ENCODE assay signal across 28 mouse cellular contexts in the genomic region with DNA sequence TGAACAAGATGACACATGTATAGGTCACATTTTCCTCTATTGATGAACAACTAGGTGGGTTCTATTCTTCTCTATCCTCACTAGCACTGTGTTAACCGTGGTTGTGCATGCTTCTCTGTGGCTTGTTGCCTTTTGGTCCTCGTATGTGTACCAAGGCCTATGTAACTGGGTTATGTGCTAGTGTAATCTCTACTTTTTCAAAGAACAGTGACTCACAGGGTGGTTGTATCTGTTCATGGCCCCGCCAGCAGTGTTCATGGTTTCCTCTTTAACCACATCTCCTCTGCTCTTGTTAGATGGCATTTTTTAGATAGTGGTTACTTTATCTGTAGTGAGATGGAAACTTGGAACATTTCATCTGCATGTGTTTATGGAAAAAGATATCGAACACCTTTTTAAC.
"Had no signal": no experiment of that assay in that cellular context is flagged by ENCODE, and none has a peak within 500 bp of the region (broad histone marks: within the 10 kb centered on the region; RNA-seq: fewer than 3 reads in every experiment).

No protein-coding gene starts in this region.

- ATAC-seq: hindbrain, embryonic 16.5 days; inflammation-experienced regulatory T-cells, adult 6 months; intestine, embryonic 16.5 days; liver, embryonic 12.5 days had no signal

- H3K9ac ChIP-seq: heart, embryonic 13.5 days; heart, embryonic 15.5 days; hindbrain, embryonic 12.5 days; hindbrain, embryonic 14.5 days; limb, embryonic 13.5 days; limb, embryonic 15.5 days; liver, embryonic 12.5 days; liver, embryonic 14.5 days had no signal

- H3K4me2 ChIP-seq: heart, embryonic 11.5 days; heart, embryonic 13.5 days; heart, embryonic 15.5 days; hindbrain, embryonic 12.5 days; hindbrain, embryonic 14.5 days; limb, embryonic 13.5 days; limb, embryonic 15.5 days; liver, embryonic 12.5 days had no signal

- DNase-seq: gastrocnemius, adult 2 months; gastrocnemius, postnatal 10 days; gastrocnemius, postnatal 25 days; heart, adult 2 months; heart, postnatal 14 days; heart, postnatal 36 days; kidney, adult 18-20 months; kidney, adult 8-10 months; kidney, postnatal 10 days; kidney, postnatal 25 days; kidney, postnatal 4 days; layer of hippocampus, adult 9-11 months; layer of hippocampus, postnatal 36 days; left cerebral cortex, postnatal 4 days had no signal

- H3K27ac ChIP-seq: gastrocnemius, adult 2 months; heart, adult 2 months; heart, embryonic 13.5 days; heart, embryonic 15.5 days; hindbrain, embryonic 10.5 days; hindbrain, embryonic 12.5 days; hindbrain, embryonic 14.5 days; layer of hippocampus, adult 2 months; limb, embryonic 13.5 days; limb, embryonic 15.5 days; liver, embryonic 12.5 days; liver, embryonic 14.5 days had no signal

- H3K9me3 ChIP-seq: heart, embryonic 13.5 days; heart, embryonic 15.5 days; hindbrain, embryonic 12.5 days; limb, embryonic 15.5 days; liver, embryonic 12.5 days had no signal

- H3K4me3 ChIP-seq: gastrocnemius, adult 2 months; heart, adult 2 months; heart, embryonic 13.5 days; heart, embryonic 15.5 days; hindbrain, embryonic 10.5 days; hindbrain, embryonic 12.5 days; layer of hippocampus, adult 2 months; limb, embryonic 13.5 days; limb, embryonic 15.5 days; liver, embryonic 12.5 days had no signal

- H3K27me3 ChIP-seq: hindbrain, embryonic 12.5 days; limb, embryonic 13.5 days; limb, embryonic 15.5 days; liver, embryonic 12.5 days had no signal

- H3K36me3 ChIP-seq: heart, embryonic 13.5 days; heart, embryonic 15.5 days; hindbrain, embryonic 10.5 days; hindbrain, embryonic 12.5 days; limb, embryonic 13.5 days; limb, embryonic 15.5 days; liver, embryonic 12.5 days had no signal

- H3K4me1 ChIP-seq: heart, embryonic 13.5 days; heart, embryonic 15.5 days; hindbrain, embryonic 10.5 days; hindbrain, embryonic 12.5 days; limb, embryonic 13.5 days; limb, embryonic 15.5 days; liver, embryonic 12.5 days had no signal
